Mouse (Mus musculus): ENCODE results near the gene Clic1. TPM values are rescaled to one million over a fixed set of nuclear protein-coding genes. Genes with fewer than 3 reads are reported as not detected.

Gene Clic1
- total and polyA plus RNA-seq, 3 experiments, result 114 to 198 (median 160) TPM

- no peak for DNase-seq (ENCODE audit: extremely low read depth)
- H3K27ac ChIP-seq (ENCODE audit: insufficient read depth, low read depth), result no peak overlapping the region
- in situ Hi-C loops (cut with MboI; ENCODE audit: low pct_ligation_motif_present, low pct_unique_long_range_greater_than_20kb, low sequenced_read_pairs), result no loop called here
- dilution Hi-C loops (cut with MboI; ENCODE audit: extremely low pct_ligation_motif_present, extremely low pct_unique_long_range_greater_than_20kb, low sequenced_read_pairs), result no loop called here
- no peak overlapping the region for H3K4me3 ChIP-seq (replicated peaks in 1 of 3; ENCODE audit: low read depth in 2 of 3, low read length in 2 of 3, poor library complexity in 1 of 3)
- no peaks in the 10 kb centered on the region for H3K79me2 ChIP-seq (replicated peaks; ENCODE audit: control insufficient read depth, extremely low read depth, insufficient read depth, poor library complexity, severe bottlenecking)
- no peaks in the 10 kb centered on the region for H3K27me3 ChIP-seq (replicated peaks)
- peaks cover 4 to 5% of the 10 kb centered on the region in 2 experiments; a peak in 1 of 4 replicates for H3K4me1 ChIP-seq (ENCODE audit: control insufficient read depth in 1 of 2, insufficient read depth in 2 of 2)
- no peak overlapping the region for H3K4me2 ChIP-seq (ENCODE audit: insufficient read depth, low read depth, poor library complexity, severe bottlenecking)
- no peak overlapping the region for H3K9ac ChIP-seq (ENCODE audit: insufficient read depth, low read depth)
- TF ChIP-seq PAX5 (IDR thresholded peaks at IDR 0.05; ENCODE audit: low read length) (no peak), MEF2A (IDR thresholded peaks at IDR 0.05; ENCODE audit: borderline replicate concordance, low read depth, low read length) (no peak), ZNF384 (IDR thresholded peaks at IDR 0.05; ENCODE audit: low read depth, low read length) (no peak), ELF1 (IDR thresholded peaks at IDR 0.05; ENCODE audit: low read depth, low read length) (no peak), JUN (IDR thresholded peaks at IDR 0.05; ENCODE audit: insufficient read depth, low read depth, low read length) (no peak), MAX (IDR thresholded peaks at IDR 0.05; ENCODE audit: low read length) (no peak), E2F4 (IDR thresholded peaks at IDR 0.05; ENCODE audit: insufficient replicate concordance, low read depth, low read length) (no peak), MAZ (IDR thresholded peaks at IDR 0.05; ENCODE audit: low read depth, low read length) (no peak), HCFC1 (IDR thresholded peaks at IDR 0.05; ENCODE audit: low read depth, low read length) (no peak), GABPA (IDR thresholded peaks at IDR 0.05; ENCODE audit: insufficient replicate concordance, low read depth, low read length) (no peak), JUND (conservative IDR thresholded peaks at IDR 0.05; ENCODE audit: low read depth, low read length) (no peak), USF2 (conservative IDR thresholded peaks at IDR 0.05; ENCODE audit: low read depth, low read length) (no peak)
- H3K36me3 ChIP-seq (replicated peaks in 1 of 2; ENCODE audit: control insufficient read depth in 1 of 2, insufficient read depth in 1 of 2, low read length in 1 of 2), result no peaks in the 10 kb centered on the region
- H3K9me3 ChIP-seq (replicated peaks; ENCODE audit: low read length), result no peaks in the 10 kb centered on the region
These were observed 24.3 kb downstream of the Clic1 start for GRCm38 (mm10) chr17:35074097-35074496.

- TF ChIP-seq CHD1 (IDR thresholded peaks at IDR 0.05; ENCODE audit: low read depth, low read length) (no peak), ELF1 (IDR thresholded peaks at IDR 0.05; ENCODE audit: low read depth, low read length) (no peak), SMC3 (IDR thresholded peaks at IDR 0.05; ENCODE audit: low read depth, low read length) (no peak)
- no peaks in the 10 kb centered on the region for H3K27me3 ChIP-seq (replicated peaks)
- H3K9ac ChIP-seq (ENCODE audit: insufficient read depth, low read depth), result no peak within 1 kb of the TSS
- H3K79me2 ChIP-seq (replicated peaks; ENCODE audit: control insufficient read depth, extremely low read depth, insufficient read depth, poor library complexity, severe bottlenecking), result no peaks in the 10 kb centered on the region
- no peak within 1 kb of the TSS for H3K4me3 ChIP-seq (replicated peaks in 1 of 3; ENCODE audit: low read depth in 2 of 3, low read length in 2 of 3, poor library complexity in 1 of 3)
- in situ Hi-C loops (cut with MboI; ENCODE audit: low pct_ligation_motif_present, low pct_unique_long_range_greater_than_20kb, low sequenced_read_pairs), result no loop called here
- dilution Hi-C loops (cut with MboI; ENCODE audit: extremely low pct_ligation_motif_present, extremely low pct_unique_long_range_greater_than_20kb, low sequenced_read_pairs), result no loop called here
- no peaks in the 10 kb centered on the region for H3K36me3 ChIP-seq (replicated peaks in 1 of 2; ENCODE audit: control insufficient read depth in 1 of 2, insufficient read depth in 1 of 2, low read length in 1 of 2)
- no peak within 1 kb of the TSS for H3K27ac ChIP-seq (ENCODE audit: insufficient read depth, low read depth)
- H3K4me2 ChIP-seq (ENCODE audit: insufficient read depth, low read depth, poor library complexity, severe bottlenecking), result no peak within 1 kb of the TSS
- peaks cover 14 to 20% of the 10 kb centered on the region in 2 experiments for H3K4me1 ChIP-seq (ENCODE audit: control insufficient read depth in 1 of 2, insufficient read depth in 2 of 2)
- no peaks in the 10 kb centered on the region for H3K9me3 ChIP-seq (replicated peaks; ENCODE audit: low read length)
- DNase-seq (ENCODE audit: extremely low read depth), result no peak
These were observed 26.9 kb downstream of the Clic1 start, which contains the start of gene Ly6g6e for GRCm38 (mm10) chr17:35076507-35077176. Ly6g6e (plus strand) TSS chr17:35076902.
